8 mouse cellular contexts compared by ENCODE assay signal in genomic region chr12:36042348-36042778, GRCm38 (mm10). TPM values are rescaled to one million over a fixed set of nuclear protein-coding genes. Genes with fewer than 3 reads are reported as not detected.
DNase-seq lines count a peak whose midpoint lies in the region; ATAC-seq and TF ChIP-seq lines count a peak whose summit lies in the region.

TSS of gene Tspan13 (minus strand) at chr12:36042500.

- H3K9me3 ChIP-seq in forebrain, embryonic 10.5 days: no peaks in the 10 kb centered on the region
- no peaks in the 10 kb centered on the region for H3K9me3 ChIP-seq in heart, embryonic 14.5 days (ENCODE audit: control insufficient read depth, low read length)
- no peaks in the 10 kb centered on the region for H3K9me3 ChIP-seq in liver, embryonic 11.5 days (ENCODE audit: control insufficient read depth, low read length)

- peaks cover 34% of the 10 kb centered on the region for H3K4me1 ChIP-seq in forebrain, embryonic 10.5 days
- peaks cover 6 to 20% of the 10 kb centered on the region in 2 experiments for H3K4me1 ChIP-seq in heart, embryonic 14.5 days (ENCODE audit: control insufficient read depth in 2 of 2, insufficient read depth in 2 of 2, low read length in 2 of 2)
- H3K4me1 ChIP-seq in liver, embryonic 11.5 days (replicated peaks; ENCODE audit: control insufficient read depth, insufficient read depth, low read length): peaks cover 7% of the 10 kb centered on the region; the same call in 1 of the 2 replicates

- peak; percentile 95 for DNase-seq in CD4-positive helper T cell, adult 2 months (ENCODE audit: low read depth, low spot score)
- DNase-seq in c-Kit-negative CD71-positive TER-119-positive erythroid progenitor cells, embryonic 14.5 days (ENCODE audit: low read depth, low spot score): peak; percentile 34
- peak; percentile 94 for DNase-seq in forebrain, embryonic 10.5 days (ENCODE audit: extremely low spot score, low spot score)
- peak; percentile 92 for DNase-seq in kidney, postnatal 10 days
- DNase-seq in liver, embryonic 11.5 days (ENCODE audit: low spot score): peak; percentile 92
- DNase-seq in splenic B cell, adult 2 months (ENCODE audit: low read depth, low spot score): peak; percentile 95

- peak within 1 kb of the TSS; percentile 93 for H3K4me2 ChIP-seq in heart, embryonic 14.5 days (ENCODE audit: low read length)
- H3K4me2 ChIP-seq in liver, embryonic 11.5 days: peak within 1 kb of the TSS; percentile 82
- H3K4me2 ChIP-seq in myocyte (ENCODE audit: low read depth): peak within 1 kb of the TSS; percentile 78

- H3K4me3 ChIP-seq in forebrain, embryonic 10.5 days: peak within 1 kb of the TSS; percentile 95
- H3K4me3 ChIP-seq in heart, embryonic 14.5 days (ENCODE audit: control insufficient read depth in 1 of 2, insufficient read depth in 1 of 2, low read depth in 1 of 2, low read length in 2 of 2): peak within 1 kb of the TSS; percentile 96 to 97
- H3K4me3 ChIP-seq in liver, embryonic 11.5 days (ENCODE audit: low read depth, low read length): peak within 1 kb of the TSS; percentile 88
- peak within 1 kb of the TSS; percentile 16 for H3K4me3 ChIP-seq in myocyte

- peak within 1 kb of the TSS; percentile 98 for H3K27ac ChIP-seq in forebrain, embryonic 10.5 days
- H3K27ac ChIP-seq in heart, embryonic 14.5 days (replicated peaks in 1 of 2; ENCODE audit: control insufficient read depth in 1 of 2, insufficient read depth in 1 of 2, low read depth in 2 of 2, low read length in 2 of 2): peak within 1 kb of the TSS; percentile 51 to 55; a peak in 1 of 4 replicates
- no peak within 1 kb of the TSS for H3K27ac ChIP-seq in liver, embryonic 11.5 days (ENCODE audit: low read depth, low read length)

- WGBS in forebrain, embryonic 10.5 days: under 1% methylated on average over 35 of the region's 35 CpGs
- under 1% methylated on average over 27 of the region's 35 CpGs for whole genome bisulfite sequencing in heart, embryonic 14.5 days
- WGBS in liver, embryonic 11.5 days: under 1% methylated on average over 35 of the region's 35 CpGs

- peak; percentile 93 for ATAC-seq in heart, embryonic 14.5 days (ENCODE audit: insufficient number of reproducible peaks, insufficient read depth, low FRiP score, low read depth)
- peak; percentile 94 for ATAC-seq in liver, embryonic 11.5 days (replicated peaks; ENCODE audit: low FRiP score)

- no peaks in the 10 kb centered on the region for H3K79me2 ChIP-seq in myocyte (ENCODE audit: control insufficient read depth, insufficient read depth)

- no peak within 1 kb of the TSS for H3ac ChIP-seq in myocyte (ENCODE audit: control insufficient read depth, insufficient read length)

- H3K36me3 ChIP-seq in forebrain, embryonic 10.5 days (replicated peaks): 0 out of 2 replicates have a peak, but pooled peaks cover 2% of the 10 kb centered on the region
- no peaks in the 10 kb centered on the region for H3K36me3 ChIP-seq in heart, embryonic 14.5 days (ENCODE audit: control insufficient read depth, insufficient read depth, low read length)
- no peaks in the 10 kb centered on the region for H3K36me3 ChIP-seq in liver, embryonic 11.5 days (ENCODE audit: control insufficient read depth, insufficient read depth, low read length)
- H3K36me3 ChIP-seq in myocyte (ENCODE audit: control insufficient read depth, insufficient read depth): no peaks in the 10 kb centered on the region
- no peaks in the 10 kb centered on the region for H3K36me3 ChIP-seq in splenic B cell, adult 2 months (ENCODE audit: control insufficient read depth, insufficient read depth, low read length, poor library complexity, severe bottlenecking)

- H3K9ac ChIP-seq in heart, embryonic 14.5 days (ENCODE audit: low read length): peak within 1 kb of the TSS; percentile 89
- H3K9ac ChIP-seq in liver, embryonic 11.5 days (ENCODE audit: low read depth, low read length): peak within 1 kb of the TSS; percentile 78

- no peaks in the 10 kb centered on the region for H3K27me3 ChIP-seq in forebrain, embryonic 10.5 days (ENCODE audit: poor library complexity, severe bottlenecking)
- no peaks in the 10 kb centered on the region for H3K27me3 ChIP-seq in heart, embryonic 14.5 days (ENCODE audit: control insufficient read depth, insufficient read depth, low read length)
- H3K27me3 ChIP-seq in liver, embryonic 11.5 days (replicated peaks; ENCODE audit: control insufficient read depth, insufficient read depth, low read length): no peaks in the 10 kb centered on the region
- H3K27me3 ChIP-seq in myocyte (ENCODE audit: control insufficient read depth, insufficient read depth, insufficient read length): peaks cover 7% of the 10 kb centered on the region
- H3K27me3 ChIP-seq in splenic B cell, adult 2 months (ENCODE audit: control insufficient read depth, insufficient read depth, low read length, poor library complexity, severe bottlenecking): no peaks in the 10 kb centered on the region

- TF ChIP-seq POLR2A in myocyte (IDR thresholded peaks at IDR 0.05; ENCODE audit: insufficient read length, low read depth): no peak

TF ChIP-seq in myocyte, 11 proteins besides CTCF, POLR2A, EP300 and RAD21:
- TF ChIP-seq TCF3 (IDR thresholded peaks at IDR 0.05; ENCODE audit: insufficient read length, low read depth) (no peak), REST (IDR thresholded peaks at IDR 0.05; ENCODE audit: insufficient read depth, insufficient read length) (no peak), MAX (IDR thresholded peaks at IDR 0.05; ENCODE audit: low read depth) (no peak), CEBPB (IDR thresholded peaks at IDR 0.05; ENCODE audit: insufficient read depth, poor library complexity, severe bottlenecking) (no peak), MYOD1 (IDR thresholded peaks at IDR 0.05; ENCODE audit: control insufficient read depth in 1 of 3, insufficient read length in 2 of 3, low read depth in 2 of 3) (no peak), MYOG (IDR thresholded peaks at IDR 0.05; ENCODE audit: control insufficient read depth in 1 of 3, insufficient read depth in 1 of 3, insufficient read length in 2 of 3, low read depth in 2 of 3) (no peak), TCF12 (IDR thresholded peaks at IDR 0.05; ENCODE audit: insufficient read depth, poor library complexity, severe bottlenecking) (no peak), USF1 (IDR thresholded peaks at IDR 0.05; ENCODE audit: low read depth) (no peak)

RNA-seq across cellular contexts. Expression of gene Tspan13, which starts in this region (rescaled TPM):
- 160 and 161 TPM in 2 replicates for polyA plus RNA-seq in forebrain, embryonic 10.5 days (2016; fragmentation: Nextera tagmentation; extraction: Ambion mirVana)
- 62.6 and 66.8 TPM in 2 replicates for polyA plus RNA-seq in heart, embryonic 14.5 days (2014; fragmentation: Nextera tagmentation; extraction: Ambion mirVana)
- polyA plus RNA-seq in liver, embryonic 11.5 days (2014; fragmentation: Nextera tagmentation; extraction: Ambion mirVana): 43.7 and 45.5 TPM in 2 replicates
- 7.6 TPM for polyA plus RNA-seq in myocyte (2012; fragmentation: generic; extraction: Trizol)

Comparison
In these comparisons a context has a peak if more than half of its experiments do, and no peak if none do; other contexts are left out.
1. DNase-seq: peak in every context shown above with its lines; median percentile 95 in CD4-positive helper T cell, adult 2 months; 95 in splenic B cell, adult 2 months; 94 in forebrain, embryonic 10.5 days; 92 in kidney, postnatal 10 days; 92 in liver, embryonic 11.5 days; 34 in c-Kit-negative CD71-positive TER-119-positive erythroid progenitor cells, embryonic 14.5 days.
2. H3K4me3 ChIP-seq: peak in every context shown above with its lines; median percentile 96 in heart, embryonic 14.5 days; 95 in forebrain, embryonic 10.5 days; 88 in liver, embryonic 11.5 days; 16 in myocyte.